In the genomic region with DNA sequence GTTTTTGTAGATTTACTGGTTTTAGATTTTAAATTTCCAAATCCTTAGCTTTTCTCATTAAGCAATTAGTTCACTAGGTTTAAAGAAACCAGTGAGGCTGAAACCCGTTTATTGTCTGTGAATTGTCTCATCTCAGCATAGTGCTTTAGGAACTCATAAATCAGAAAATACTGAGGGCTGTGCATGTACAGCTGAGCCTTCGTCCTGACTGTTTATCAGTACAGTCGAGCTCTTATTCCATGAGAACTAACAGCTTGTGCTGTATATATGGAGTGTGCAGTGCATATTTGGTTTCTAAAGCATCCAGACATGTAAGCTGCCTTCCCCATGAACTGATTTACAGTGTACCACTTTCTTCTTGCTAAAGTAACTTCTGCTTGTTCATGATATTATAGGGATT, we compare ENCODE assay signal across 22 mouse cellular contexts. TPM values are rescaled to one million over a fixed set of nuclear protein-coding genes. Genes with fewer than 3 reads are reported as not detected.
DNase-seq lines count a peak whose midpoint lies in the region; ATAC-seq and TF ChIP-seq lines count a peak whose summit lies in the region.
"Had no signal": no experiment of that assay in that cellular context is flagged by ENCODE, and none has a peak within 500 bp of the region (broad histone marks: within the 10 kb centered on the region; RNA-seq: fewer than 3 reads in every experiment).

No protein-coding gene starts in this region.

- TF ChIP-seq CTCF in kidney, postnatal 0 days (IDR thresholded peaks at IDR 0.05; ENCODE audit: low read depth) = no peak

- no peak for ATAC-seq in kidney, postnatal 0 days (replicated peaks; ENCODE audit: low FRiP score, low read depth)
- peak; percentile 29; the same call in 1 of the 2 replicates for ATAC-seq in neural tube, embryonic 12.5 days (ENCODE audit: low FRiP score, low read depth)
- ATAC-seq in neural tube, embryonic 14.5 days (ENCODE audit: low read depth) = 0 out of 2 replicates have a peak, but pooled peaks have one; percentile 61
- ATAC-seq: forebrain, embryonic 14.5 days had no signal

- peak; percentile 12 for DNase-seq in kidney, postnatal 0 days (ENCODE audit: low spot score)
- DNase-seq in kidney, postnatal 25 days = no peak
- no peak for DNase-seq in neural tube, embryonic 10.5 days (ENCODE audit: extremely low spot score, low spot score)
- DNase-seq in left cerebral cortex, adult 11 months (ENCODE audit: low spot score) = no peak
- DNase-seq: adrenal gland, adult 2 months; adrenal gland, postnatal 10 days; adrenal gland, postnatal 25 days; cerebellum, adult 11 months; cerebellum, adult 18-20 months; cerebellum, adult 8-10 months; cerebellum, adult 9-11 months; cerebellum, postnatal 14 days; cerebellum, postnatal 36 days; embryo, embryonic 11 days had no signal

- no peak overlapping the region for H3K27ac ChIP-seq in kidney, postnatal 0 days
- H3K27ac ChIP-seq in neural tube, embryonic 12.5 days = no peak overlapping the region
- H3K27ac ChIP-seq in neural tube, embryonic 14.5 days (ENCODE audit: low read depth, low read length) = no peak overlapping the region
- H3K27ac ChIP-seq: embryonic facial prominence, embryonic 13.5 days; embryonic facial prominence, embryonic 15.5 days; forebrain, embryonic 10.5 days; forebrain, embryonic 12.5 days had no signal

- no peaks in the 10 kb centered on the region for H3K9me3 ChIP-seq in kidney, postnatal 0 days (replicated peaks; ENCODE audit: low read length)
- no peaks in the 10 kb centered on the region for H3K9me3 ChIP-seq in neural tube, embryonic 12.5 days
- no peaks in the 10 kb centered on the region for H3K9me3 ChIP-seq in neural tube, embryonic 14.5 days (ENCODE audit: control insufficient read depth, low read length)
- H3K9me3 ChIP-seq: embryonic facial prominence, embryonic 13.5 days; embryonic facial prominence, embryonic 15.5 days; forebrain, embryonic 10.5 days; forebrain, embryonic 12.5 days had no signal

- H3K9ac ChIP-seq in kidney, postnatal 0 days (ENCODE audit: low read depth, low read length) = no peak overlapping the region
- H3K9ac ChIP-seq in neural tube, embryonic 12.5 days = no peak overlapping the region
- H3K9ac ChIP-seq in neural tube, embryonic 14.5 days (replicated peaks; ENCODE audit: low read depth, low read length) = no peak overlapping the region
- H3K9ac ChIP-seq: embryonic facial prominence, embryonic 13.5 days; embryonic facial prominence, embryonic 15.5 days; forebrain, embryonic 12.5 days had no signal

- H3K4me3 ChIP-seq in kidney, postnatal 0 days (replicated peaks; ENCODE audit: low read depth, low read length) = no peak overlapping the region
- no peak overlapping the region for H3K4me3 ChIP-seq in neural tube, embryonic 12.5 days
- no peak overlapping the region for H3K4me3 ChIP-seq in neural tube, embryonic 14.5 days (ENCODE audit: low read depth, low read length)
- H3K4me3 ChIP-seq: embryonic facial prominence, embryonic 13.5 days; embryonic facial prominence, embryonic 15.5 days; erythroblast, embryonic 14.5 days; forebrain, embryonic 10.5 days; forebrain, embryonic 12.5 days had no signal

- 0 out of 2 replicates have a peak, but pooled peaks cover 4% of the 10 kb centered on the region for H3K36me3 ChIP-seq in kidney, postnatal 0 days (ENCODE audit: insufficient read depth, low read length)
- peaks cover 27% of the 10 kb centered on the region for H3K36me3 ChIP-seq in neural tube, embryonic 12.5 days
- peaks cover 9% of the 10 kb centered on the region for H3K36me3 ChIP-seq in neural tube, embryonic 14.5 days (ENCODE audit: control insufficient read depth, insufficient read depth, low read length)

- no peaks in the 10 kb centered on the region for H3K27me3 ChIP-seq in kidney, postnatal 0 days (ENCODE audit: insufficient read depth, low read length)
- H3K27me3 ChIP-seq in neural tube, embryonic 12.5 days (replicated peaks) = no peaks in the 10 kb centered on the region
- H3K27me3 ChIP-seq in neural tube, embryonic 14.5 days (ENCODE audit: control insufficient read depth, insufficient read depth, low read length) = no peaks in the 10 kb centered on the region
- H3K27me3 ChIP-seq: embryonic facial prominence, embryonic 13.5 days; embryonic facial prominence, embryonic 15.5 days; forebrain, embryonic 12.5 days had no signal

- WGBS in kidney, postnatal 0 days = 23% methylated on average over 3 of the region's 3 CpGs
- 40% methylated on average over 3 of the region's 3 CpGs for WGBS in neural tube, embryonic 12.5 days
- WGBS in neural tube, embryonic 14.5 days = 20% methylated on average over 3 of the region's 3 CpGs

- no peak overlapping the region for H3K4me2 ChIP-seq in kidney, postnatal 0 days (ENCODE audit: low read length)
- no peak overlapping the region for H3K4me2 ChIP-seq in neural tube, embryonic 12.5 days (replicated peaks)
- no peak overlapping the region for H3K4me2 ChIP-seq in neural tube, embryonic 14.5 days (ENCODE audit: low read depth, low read length)
- H3K4me2 ChIP-seq: embryonic facial prominence, embryonic 13.5 days; embryonic facial prominence, embryonic 15.5 days; forebrain, embryonic 12.5 days had no signal

- no peaks in the 10 kb centered on the region for H3K4me1 ChIP-seq in kidney, postnatal 0 days (replicated peaks; ENCODE audit: insufficient read depth, low read length)
- H3K4me1 ChIP-seq in neural tube, embryonic 12.5 days = peaks cover 3% of the 10 kb centered on the region; the same call in 1 of the 2 replicates
- H3K4me1 ChIP-seq in neural tube, embryonic 14.5 days (ENCODE audit: control insufficient read depth, insufficient read depth, low read length) = no peaks in the 10 kb centered on the region
- H3K4me1 ChIP-seq: embryonic facial prominence, embryonic 13.5 days; embryonic facial prominence, embryonic 15.5 days; forebrain, embryonic 10.5 days; forebrain, embryonic 12.5 days had no signal

RNA-seq across cellular contexts. Expression of gene Fsd1l, which starts 26.8 kb away (rescaled TPM):
- 5.0 and 6.2 TPM in 2 replicates for polyA plus RNA-seq in kidney, postnatal 0 days (2015; fragmentation: Nextera tagmentation; extraction: Ambion mirVana)
- 27.2 and 33.1 TPM in 2 replicates for polyA plus RNA-seq in neural tube, embryonic 12.5 days (2016; fragmentation: Nextera tagmentation; extraction: Ambion mirVana)
- 36.2 and 38.8 TPM in 2 replicates for polyA plus RNA-seq in neural tube, embryonic 14.5 days (2014; fragmentation: Nextera tagmentation; extraction: Ambion mirVana)
- polyA plus RNA-seq: erythroblast, embryonic 14.5 days had no signal

RNA-seq across cellular contexts. Expression of gene Fktn, which starts 55.8 kb away (rescaled TPM):
- polyA plus RNA-seq in kidney, postnatal 0 days (2015; fragmentation: Nextera tagmentation; extraction: Ambion mirVana) = 13.6 and 16.3 TPM in 2 replicates
- 21.4 and 22.2 TPM in 2 replicates for polyA plus RNA-seq in neural tube, embryonic 12.5 days (2016; fragmentation: Nextera tagmentation; extraction: Ambion mirVana)
- polyA plus RNA-seq in neural tube, embryonic 14.5 days (2014; fragmentation: Nextera tagmentation; extraction: Ambion mirVana) = 23.5 and 24.5 TPM in 2 replicates
